Mouse (Mus musculus) kidney, adult 2 months (tissue): ENCODE results near the gene Gna15. TPM values are rescaled to one million over a fixed set of nuclear protein-coding genes. Genes with fewer than 3 reads are reported as not detected.

Experiments
- DNase-seq: peaks from one replicate; pipeline ENCODE4 v3.0.0; 2021
- H3K27ac ChIP-seq: fragments of 200-500 bp; 2 replicates; pipeline ENCODE4 v1.5.1; 2012; ENCODE audit warnings: low read depth, low read length, control low read depth, inconsistent platforms; ENCODE audit not compliant: insufficient read depth
- H3K27me3 ChIP-seq: fragments of 200-500 bp; replicated peaks from 2 replicates; pipeline ENCODE4 v1.6.1; 2012; ENCODE audit warnings: mild to moderate bottlenecking, moderate library complexity, low read length, inconsistent platforms; ENCODE audit not compliant: control insufficient read depth, insufficient read depth
- H3K36me3 ChIP-seq: fragments of 200-500 bp; 2 replicates; pipeline ENCODE4 v1.6.1; 2012; ENCODE audit warnings: mild to moderate bottlenecking, moderate library complexity, low read length, inconsistent platforms; ENCODE audit not compliant: control insufficient read depth, insufficient read depth
- H3K4me1 ChIP-seq: fragments of 200-500 bp; 2 replicates; pipeline ENCODE4 v1.6.1; 2011; ENCODE audit warnings: low read length; ENCODE audit not compliant: control insufficient read depth, insufficient read depth
- H3K4me3 ChIP-seq: fragments of 200-500 bp; 2 replicates; pipeline ENCODE4 v1.5.1; 2011; ENCODE audit warnings: mild to moderate bottlenecking, low read depth, low read length, control low read depth; ENCODE audit not compliant: insufficient read depth
- CTCF ChIP-seq: fragments of 200-500 bp; conservative IDR thresholded peaks from 2 replicates; pipeline ENCODE4 v1.5.1; 2011; ENCODE audit warnings: low read depth, mild to moderate bottlenecking, control low read depth, low read length, moderate library complexity, mixed read lengths; ENCODE audit not compliant: insufficient read depth, insufficient read length
- POLR2A ChIP-seq: fragments of 200-500 bp; IDR thresholded peaks from one replicate; pipeline ENCODE4 v1.6.1; 2011; ENCODE audit warnings: low read depth, low read length, control low read depth
- WGBS: fragments of 180-500 bp; shearing (Covaris S2); methylation state at CpG from one replicate; pipeline ENCODE4 v1.1.7; 2018; 5-methylcytosine and 5-hydroxymethylcytosine counted together
- polyA plus RNA-seq: library from polyadenylated mRNA; depleted of rRNA; stranded (reverse); fragments of >200 nt; gene quantifications from 2 replicates; pipeline ENCODE4 v1.2.3, GENCODE M21; 2012

Gene Gna15
- polyA plus RNA-seq, 1 experiment = 2.1 TPM

- Histone ChIP-seq H3K4me3 (no peak overlapping the region), H3K27me3 (no peaks in the 10 kb centered on the region), H3K4me1 (peaks cover 5% of the 10 kb centered on the region; the same call in 1 of the 2 replicates), H3K36me3 (peaks cover 4% of the 10 kb centered on the region), H3K27ac (peak overlapping the region; percentile 70; the same call in 1 of the 2 replicates)
- DNase-seq = no peak
- TF ChIP-seq CTCF (no peak), POLR2A (no peak)
- 73% methylated on average over 9 of the region's 9 CpGs for WGBS
These were observed 45.6 kb upstream of the Gna15 start for GRCm38 (mm10) chr10:81569507-81570237.

GRCm38 (mm10) chr10:81568381-81569191, 44.6 kb upstream of the Gna15 start:
- TF ChIP-seq POLR2A (no peak), CTCF (no peak)
- H3K27ac ChIP-seq = peak overlapping the region; percentile 70
- no peaks in the 10 kb centered on the region for H3K27me3 ChIP-seq
- peaks cover 11% of the 10 kb centered on the region for H3K4me1 ChIP-seq
- 22% methylated on average over 16 of the region's 16 CpGs for WGBS
- H3K36me3 ChIP-seq = peaks cover 4% of the 10 kb centered on the region
- peak; percentile 74 for DNase-seq
- H3K4me3 ChIP-seq = no peak overlapping the region

GRCm38 (mm10) chr10:81565257-81566228, 41.5 kb upstream of the Gna15 start:
- TF ChIP-seq POLR2A (no peak), CTCF (no peak)
- Histone ChIP-seq H3K36me3 (peaks cover 4% of the 10 kb centered on the region), H3K4me1 (peaks cover 24% of the 10 kb centered on the region), H3K4me3 (no peak overlapping the region), H3K27me3 (no peaks in the 10 kb centered on the region), H3K27ac (no peak overlapping the region)
- 68% methylated on average over 20 of the region's 20 CpGs for whole genome bisulfite sequencing
- DNase-seq = no peak

GRCm38 (mm10) chr10:81564734-81565133, 40.7 kb upstream of the Gna15 start:
- peak; percentile 67 for DNase-seq
- Histone ChIP-seq H3K4me3 (no peak overlapping the region), H3K4me1 (peaks cover 21% of the 10 kb centered on the region), H3K27ac (peak overlapping the region; percentile 40), H3K36me3 (peaks cover 4% of the 10 kb centered on the region), H3K27me3 (no peaks in the 10 kb centered on the region)
- WGBS = 59% methylated on average over 10 of the region's 10 CpGs
- TF ChIP-seq CTCF (peak; percentile 61), POLR2A (no peak)

GRCm38 (mm10) chr10:81564216-81564615, 40.2 kb upstream of the Gna15 start:
- Histone ChIP-seq H3K4me3 (peak overlapping the region; percentile 27; the same call in 1 of the 2 replicates), H3K27ac (peak overlapping the region; percentile 53), H3K27me3 (no peaks in the 10 kb centered on the region), H3K36me3 (peaks cover 4% of the 10 kb centered on the region), H3K4me1 (peaks cover 21% of the 10 kb centered on the region)
- peak; percentile 79 for DNase-seq
- TF ChIP-seq POLR2A (no peak), CTCF (no peak)
- 8% methylated on average over 10 of the region's 10 CpGs for WGBS

GRCm38 (mm10) chr10:81563481-81563880, 39.5 kb upstream of the Gna15 start:
- Histone ChIP-seq H3K36me3 (peaks cover 4% of the 10 kb centered on the region), H3K27me3 (no peaks in the 10 kb centered on the region), H3K27ac (peak overlapping the region; percentile 53), H3K4me3 (no peak overlapping the region), H3K4me1 (peaks cover 24% of the 10 kb centered on the region)
- no peak for DNase-seq
- TF ChIP-seq POLR2A = no peak
- no peak for TF ChIP-seq CTCF
- 49% methylated on average over 6 of the region's 6 CpGs for WGBS

- Histone ChIP-seq H3K27me3 (no peaks in the 10 kb centered on the region), H3K4me1 (peaks cover 24% of the 10 kb centered on the region), H3K36me3 (peaks cover 4% of the 10 kb centered on the region)
These were observed 38.4 kb upstream of the Gna15 start for GRCm38 (mm10) chr10:81562411-81562810.

More at GRCm38 (mm10) chr10:81562411-81562810, 38.4 kb upstream of the Gna15 start:
- WGBS = 83% methylated on average over 6 of the region's 6 CpGs
- DNase-seq = no peak
- no peak for TF ChIP-seq POLR2A
- TF ChIP-seq CTCF = no peak
- H3K4me3 ChIP-seq = no peak overlapping the region
- no peak overlapping the region for H3K27ac ChIP-seq
